Mouse (Mus musculus) G1E (cell line): ENCODE data around the gene Il20. TPM values are rescaled to one million over a fixed set of nuclear protein-coding genes. Genes with fewer than 3 reads are reported as not detected.

ENCODE experiments used
- ATAC-seq: 2 replicates; pipeline ENCODE4 v1.8.0; 2016; ENCODE audit warnings: mild to moderate bottlenecking; ENCODE audit not compliant: insufficient number of reproducible peaks, poor library complexity, low FRiP score, severe bottlenecking; ENCODE audit errors: extremely low read depth
- DNase-seq: peaks from one replicate; pipeline ENCODE4 v3.0.0; 2012; ENCODE audit warnings: low spot score
- H3K27me3 ChIP-seq: 2 replicates; pipeline ENCODE4 v1.6.1; 2012; ENCODE audit warnings: mild to moderate bottlenecking, low read length, inconsistent platforms; ENCODE audit not compliant: insufficient read depth
- H3K36me3 ChIP-seq: replicated peaks from 2 replicates; pipeline ENCODE3; 2012; ENCODE audit warnings: mild to moderate bottlenecking, inconsistent platforms
- H3K4me1 ChIP-seq: 2 replicates; pipeline ENCODE4 v1.6.1; 2012; ENCODE audit warnings: low read depth, low read length, inconsistent platforms, mixed read lengths; ENCODE audit not compliant: insufficient read depth
- H3K4me3 ChIP-seq: 2 replicates; pipeline ENCODE4 v1.5.1; 2012; ENCODE audit warnings: low read depth, mild to moderate bottlenecking, inconsistent platforms, low read length, moderate library complexity, mixed read lengths
- H3K9me3 ChIP-seq: replicated peaks from 2 replicates; pipeline ENCODE4 v1.6.1; 2012; ENCODE audit warnings: inconsistent platforms
- CTCF ChIP-seq: IDR thresholded peaks from 2 replicates; pipeline ENCODE4 v1.5.1; 2012; ENCODE audit warnings: low read depth, low read length, inconsistent platforms, mixed read lengths
- GATA1 ChIP-seq: IDR thresholded peaks from 2 replicates; pipeline ENCODE4 v1.6.1; 2012; ENCODE audit warnings: borderline replicate concordance, low read length, inconsistent platforms, mixed read lengths
- GATA2 ChIP-seq: IDR thresholded peaks from 2 replicates; pipeline ENCODE4 v1.6.1; 2012; ENCODE audit warnings: low read depth, low read length, inconsistent platforms, borderline replicate concordance
- POLR2AphosphoS5 ChIP-seq: IDR thresholded peaks from 2 replicates; pipeline ENCODE4 v1.6.1; 2012; ENCODE audit warnings: low read depth, low read length, inconsistent platforms; ENCODE audit not compliant: insufficient replicate concordance
- TAL1 ChIP-seq: conservative IDR thresholded peaks from 2 replicates; pipeline ENCODE4 v1.6.1; 2012; ENCODE audit warnings: low read depth, low read length, inconsistent platforms, mixed read lengths
- polyA plus RNA-seq: library from polyadenylated mRNA; stranded (reverse); fragments of >175 nt; gene quantifications from 2 replicates; pipeline ENCODE4 v1.2.3, GENCODE M21; 2012
- total RNA-seq, 2 experiments: library from RNA; stranded (forward) in 1 of 2; stranded (reverse) in 1 of 2; fragments of 200-1000 nt in 1 of 2; fragments of >200 nt in 1 of 2; fragmentation: Nextera tagmentation in 1 of 2; gene quantifications; 2 replicates each; pipeline ENCODE4 v1.2.3; 2014 to 2017

Gene Il20
- total and polyA plus RNA-seq, 3 experiments = not detected

DNA sequence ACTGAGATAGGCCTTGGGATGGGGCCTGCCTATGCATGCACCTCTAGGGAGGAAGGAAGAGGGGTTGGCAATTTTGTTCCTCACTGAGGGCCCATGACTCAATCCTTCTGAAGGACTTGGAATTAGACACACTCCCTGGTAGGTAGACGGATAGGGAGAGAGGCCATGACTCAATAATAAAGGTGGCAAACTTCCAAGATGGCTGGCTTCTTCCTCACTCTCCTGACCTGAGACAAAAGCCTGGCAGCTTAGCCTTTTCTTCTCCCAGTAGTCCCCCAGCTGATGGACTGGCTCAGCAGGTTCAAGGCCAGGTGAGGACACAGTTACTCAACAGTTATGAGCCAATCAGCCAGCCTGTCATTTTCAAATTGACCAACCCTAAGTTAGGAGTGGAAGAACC, 18.8 kb downstream of the Il20 start:
- TF ChIP-seq GATA1 (no peak), TAL1 (no peak), POLR2AphosphoS5 (no peak), CTCF (no peak), GATA2 (no peak)
- no peaks in the 10 kb centered on the region for H3K4me1 ChIP-seq
- peaks cover 12% of the 10 kb centered on the region; the same call in 1 of the 2 replicates for H3K27me3 ChIP-seq
- no peak overlapping the region for H3K4me3 ChIP-seq
- DNase-seq (no peak), ATAC-seq (no peak)
- H3K9me3 ChIP-seq = no peaks in the 10 kb centered on the region
- no peaks in the 10 kb centered on the region for H3K36me3 ChIP-seq

GRCm38 (mm10) chr1:130887354-130887753, 23.9 kb downstream of the Il20 start, which contains the start of gene Il24:
Gene Il24 (minus strand): TSS chr1:130887454.
- Histone ChIP-seq H3K4me3 (no peak within 1 kb of the TSS), H3K27me3 (peaks cover 14% of the 10 kb centered on the region), H3K4me1 (no peaks in the 10 kb centered on the region), H3K36me3 (no peaks in the 10 kb centered on the region), H3K9me3 (no peaks in the 10 kb centered on the region)
- TF ChIP-seq GATA1 = no peak
- no peak for TF ChIP-seq GATA2
- TF ChIP-seq POLR2AphosphoS5 = no peak
- no peak for TF ChIP-seq TAL1
- TF ChIP-seq CTCF = no peak
- no peak for ATAC-seq
- no peak for DNase-seq

- no peak overlapping the region for H3K4me3 ChIP-seq
- TF ChIP-seq TAL1 (no peak), GATA2 (no peak), CTCF (no peak), POLR2AphosphoS5 (no peak), GATA1 (no peak)
- H3K36me3 ChIP-seq = no peaks in the 10 kb centered on the region
- no peaks in the 10 kb centered on the region for H3K9me3 ChIP-seq
- DNase-seq (no peak), ATAC-seq (no peak)
- no peaks in the 10 kb centered on the region for H3K4me1 ChIP-seq
- H3K27me3 ChIP-seq = peaks cover 15% of the 10 kb centered on the region
These were observed 28.1 kb downstream of the Il20 start for GRCm38 (mm10) chr1:130883146-130883545.

DNA sequence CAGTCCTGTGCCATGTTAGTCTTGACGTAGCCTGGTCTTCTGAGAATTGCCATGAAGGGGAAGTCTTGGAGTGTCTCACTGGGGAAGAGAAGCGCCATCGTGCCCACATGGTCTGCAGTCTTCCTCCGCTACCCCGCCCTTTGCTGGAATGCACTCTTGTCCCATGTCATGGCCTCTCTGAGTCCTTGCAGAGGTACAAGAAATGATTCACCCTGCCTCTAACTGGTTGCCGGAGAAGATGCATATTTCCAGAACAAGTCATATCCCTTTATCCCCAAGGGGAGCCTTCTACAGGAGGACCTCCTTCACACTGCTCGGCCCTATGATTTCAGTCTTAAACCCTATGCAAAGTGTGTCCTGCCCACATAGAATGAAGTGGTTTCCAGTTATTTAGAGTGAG, 31.3 kb downstream of the Il20 start:
- H3K4me3 ChIP-seq = no peak overlapping the region
- H3K27me3 ChIP-seq = peaks cover 12% of the 10 kb centered on the region
- no peak for ATAC-seq
- DNase-seq = no peak
- H3K9me3 ChIP-seq = no peaks in the 10 kb centered on the region
- H3K4me1 ChIP-seq = no peaks in the 10 kb centered on the region
- H3K36me3 ChIP-seq = no peaks in the 10 kb centered on the region
- no peak for TF ChIP-seq TAL1
- TF ChIP-seq POLR2AphosphoS5 = no peak
- TF ChIP-seq CTCF = no peak
- no peak for TF ChIP-seq GATA2
- TF ChIP-seq GATA1 = no peak

DNA sequence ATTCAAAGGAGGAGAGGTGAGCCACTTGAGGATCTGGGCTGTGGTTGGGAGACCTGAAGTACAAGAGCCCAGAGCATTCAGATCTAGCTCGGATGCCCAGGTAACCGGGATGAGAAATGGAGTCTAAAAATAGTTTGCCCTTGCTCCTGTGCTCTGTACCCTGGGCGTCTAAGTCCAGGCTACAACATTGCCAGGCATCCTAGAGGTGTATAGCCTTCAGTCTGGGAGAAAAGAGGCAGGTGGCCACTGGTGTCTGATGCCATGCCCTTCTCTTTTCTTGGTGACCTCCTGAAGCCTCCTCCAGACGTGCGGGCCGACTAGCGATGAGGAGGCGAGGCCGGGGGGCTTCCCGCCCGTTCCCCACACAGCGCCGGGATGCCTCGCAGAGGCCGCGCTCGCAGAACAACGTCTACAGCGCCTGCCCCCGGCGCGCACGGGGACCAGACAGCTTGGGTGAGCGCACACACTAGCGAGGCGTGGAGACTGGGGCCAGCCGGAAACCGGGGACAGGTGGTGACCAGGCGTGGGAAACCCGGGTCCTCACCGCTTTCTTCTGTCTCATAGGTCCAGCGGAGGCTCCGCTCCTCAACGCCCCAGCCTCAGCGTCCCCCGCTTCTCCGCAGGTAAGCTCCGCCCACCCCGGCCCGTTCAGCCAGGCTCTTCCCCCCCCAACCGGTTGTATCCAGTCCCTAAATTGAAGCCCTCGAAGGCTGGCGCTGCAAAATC, 33.2 kb downstream of the Il20 start:
- DNase-seq (no peak), ATAC-seq (no peak)
- Histone ChIP-seq H3K4me1 (no peaks in the 10 kb centered on the region), H3K9me3 (no peaks in the 10 kb centered on the region), H3K4me3 (no peak overlapping the region), H3K36me3 (no peaks in the 10 kb centered on the region), H3K27me3 (peaks cover 17% of the 10 kb centered on the region)
- no peak for TF ChIP-seq TAL1
- no peak for TF ChIP-seq GATA1
- no peak for TF ChIP-seq POLR2AphosphoS5
- TF ChIP-seq CTCF = no peak
- TF ChIP-seq GATA2 = no peak

DNA sequence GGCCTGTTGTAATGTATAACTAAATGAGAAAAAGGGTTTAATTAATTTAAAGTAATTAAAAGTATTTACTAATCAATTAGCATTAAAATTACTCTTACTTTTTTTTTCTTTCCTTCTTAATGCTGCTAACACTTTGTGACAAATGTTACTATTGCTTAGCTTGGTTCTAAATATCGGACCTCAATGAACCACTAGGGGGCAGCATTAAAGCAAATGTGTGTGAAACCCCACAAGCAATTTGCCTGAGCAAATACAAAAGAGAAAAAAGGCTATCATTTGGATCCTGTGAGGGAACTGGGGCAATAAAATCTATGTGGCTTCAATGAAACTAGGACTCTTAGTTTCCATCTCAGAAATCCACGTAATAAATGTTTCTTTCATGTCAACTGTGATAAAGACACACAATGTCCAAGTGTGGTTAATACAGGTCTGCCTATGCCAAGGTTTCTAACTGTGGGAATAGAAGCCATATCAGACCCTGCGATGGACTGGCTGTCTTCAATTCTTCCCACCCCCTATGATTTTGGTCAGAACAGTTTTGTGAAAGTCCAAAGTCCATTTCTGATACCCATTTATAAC, 34.2 kb downstream of the Il20 start:
- DNase-seq = peak; percentile 49
- no peaks in the 10 kb centered on the region for H3K4me1 ChIP-seq
- ATAC-seq = no peak

More for the DNA sequence above, 34.2 kb downstream of the Il20 start:
- H3K27me3 ChIP-seq = peaks cover 14% of the 10 kb centered on the region
- no peaks in the 10 kb centered on the region for H3K36me3 ChIP-seq
- no peaks in the 10 kb centered on the region for H3K9me3 ChIP-seq
- TF ChIP-seq GATA1 (no peak), POLR2AphosphoS5 (no peak), CTCF (peak; percentile 16; the same call in 1 of the 2 replicates), GATA2 (no peak), TAL1 (no peak)
- H3K4me3 ChIP-seq = no peak overlapping the region
